Mouse (Mus musculus) liver, postnatal 0 days (tissue): ENCODE data around the gene 4931406P16Rik.

Experiments used
- CTCF ChIP-seq: sonication (generic); IDR thresholded peaks from 2 replicates; pipeline ENCODE4 v1.5.1; 2016; ENCODE audit warnings: antibody characterized with exemption, low read depth
- EP300 ChIP-seq: IDR thresholded peaks from 2 replicates; pipeline ENCODE4 v1.6.1; 2016; ENCODE audit warnings: antibody characterized with exemption, low read depth, mild to moderate bottlenecking

GRCm38 (mm10) chr7:34268463-34268862 lies 44.9 kb downstream of the 4931406P16Rik start:
- no peak for TF ChIP-seq EP300
- no peak for TF ChIP-seq CTCF
